Mouse (Mus musculus) hindbrain, embryonic 12.5 days (tissue): ENCODE data around the gene Vwa7. TPM values are rescaled to one million over a fixed set of nuclear protein-coding genes. Genes with fewer than 3 reads are reported as not detected.
"Not testable (repeated sequence)": the region's sequence is repeated elsewhere in the genome, so short reads cannot be mapped to it uniquely, and the experiment has no call there.

ENCODE experiments used
- ATAC-seq: fragments of 200-750 bp; cut with Nextera tagmentation; 2 replicates; pipeline ENCODE4 v1.8.0; 2017; ENCODE audit warnings: moderate TSS enrichment; ENCODE audit not compliant: low FRiP score
- H3K27ac ChIP-seq: fragments of 300-500 bp; sonication (generic); 2 replicates; pipeline ENCODE4 v1.5.1; 2016; ENCODE audit warnings: mild to moderate bottlenecking
- H3K27me3 ChIP-seq: fragments of 300-500 bp; sonication (generic); 2 replicates; pipeline ENCODE4 v1.6.1; 2016; ENCODE audit warnings: mild to moderate bottlenecking
- H3K36me3 ChIP-seq: fragments of 300-500 bp; sonication (generic); 2 replicates; pipeline ENCODE4 v1.6.1; 2016; ENCODE audit warnings: mild to moderate bottlenecking
- H3K4me1 ChIP-seq: fragments of 300-500 bp; sonication (generic); 2 replicates; pipeline ENCODE4 v1.6.1; 2016
- H3K4me2 ChIP-seq: fragments of 300-500 bp; sonication (generic); replicated peaks from 2 replicates; pipeline ENCODE4 v1.6.1; 2016; ENCODE audit warnings: mild to moderate bottlenecking
- H3K4me3 ChIP-seq: fragments of 300-500 bp; sonication (generic); 2 replicates; pipeline ENCODE4 v1.5.1; 2016; ENCODE audit warnings: mild to moderate bottlenecking
- H3K9ac ChIP-seq: fragments of 300-500 bp; sonication (generic); 2 replicates; pipeline ENCODE4 v1.6.1; 2016; ENCODE audit warnings: mild to moderate bottlenecking, moderate library complexity
- H3K9me3 ChIP-seq: fragments of 300-500 bp; sonication (generic); replicated peaks from 2 replicates; pipeline ENCODE4 v1.6.1; 2016; ENCODE audit warnings: mild to moderate bottlenecking
- WGBS: fragments of 180-500 bp; shearing (Covaris S2); methylation state at CpG from one replicate; pipeline ENCODE4 v1.1.7; 2016; 5-methylcytosine and 5-hydroxymethylcytosine counted together
- polyA plus RNA-seq: library from polyadenylated mRNA; unstranded; fragments of >200 nt; fragmentation: Nextera tagmentation; extraction: Ambion mirVana; gene quantifications from 2 replicates; pipeline ENCODE4 v1.2.1, GENCODE M21; 2016

Vwa7 gene
- polyA plus RNA-seq, 1 experiment from 2014 or later, result 0.12 TPM

- no peak overlapping the region for H3K4me3 ChIP-seq
- no peak for ATAC-seq
- no peak overlapping the region for H3K4me2 ChIP-seq
- H3K27me3 ChIP-seq, result no peaks in the 10 kb centered on the region
- H3K36me3 ChIP-seq, result peaks cover 27% of the 10 kb centered on the region
- H3K9me3 ChIP-seq, result no peaks in the 10 kb centered on the region
- no peak overlapping the region for H3K27ac ChIP-seq
- peaks cover 15% of the 10 kb centered on the region for H3K4me1 ChIP-seq
- WGBS, result 79% methylated on average over 2 of the region's 2 CpGs
- no peak overlapping the region for H3K9ac ChIP-seq
Measured at GRCm38 (mm10) chr17:34984218-34984617, 32.2 kb upstream of the Vwa7 start.

- Histone ChIP-seq H3K4me1 (peaks cover 18% of the 10 kb centered on the region), H3K36me3 (peaks cover 17% of the 10 kb centered on the region; the same call in 1 of the 2 replicates), H3K4me3 (no peak overlapping the region), H3K9me3 (no peaks in the 10 kb centered on the region), H3K27me3 (no peaks in the 10 kb centered on the region), H3K27ac (no peak overlapping the region), H3K4me2 (no peak overlapping the region), H3K9ac (no peak overlapping the region)
- no peak for ATAC-seq
Measured at GRCm38 (mm10) chr17:34994751-34995150, 21.6 kb upstream of the Vwa7 start.

GRCm38 (mm10) chr17:34995192-34995591 is 21.2 kb upstream of the Vwa7 start:
- not testable (repeated sequence) for H3K4me2 ChIP-seq, H3K27me3 ChIP-seq, H3K27ac ChIP-seq, H3K9ac ChIP-seq, ATAC-seq, H3K4me3 ChIP-seq, H3K9me3 ChIP-seq
- WGBS, result 95% methylated on average over 4 of the region's 4 CpGs
- H3K36me3 ChIP-seq, result peaks cover 17% of the 10 kb centered on the region; the same call in 1 of the 2 replicates
- peaks cover 22% of the 10 kb centered on the region for H3K4me1 ChIP-seq

GRCm38 (mm10) chr17:34995927-34996326 is 20.5 kb upstream of the Vwa7 start:
- not testable (repeated sequence) for H3K9ac ChIP-seq, H3K4me3 ChIP-seq, H3K27ac ChIP-seq, H3K27me3 ChIP-seq, ATAC-seq, H3K4me2 ChIP-seq, H3K9me3 ChIP-seq
- Histone ChIP-seq H3K36me3 (peaks cover 15% of the 10 kb centered on the region; the same call in 1 of the 2 replicates), H3K4me1 (peaks cover 23% of the 10 kb centered on the region)
- WGBS, result 95% methylated on average over 4 of the region's 4 CpGs

- peaks cover 25% of the 10 kb centered on the region for H3K4me1 ChIP-seq
- H3K4me2 ChIP-seq, result no peak overlapping the region; the same call in 1 of the 2 replicates
- no peaks in the 10 kb centered on the region for H3K27me3 ChIP-seq
- 93% methylated on average over 13 of the region's 14 CpGs for WGBS
- H3K9ac ChIP-seq, result no peak overlapping the region
- H3K27ac ChIP-seq, result no peak overlapping the region; the same call in 1 of the 2 replicates
- ATAC-seq, result no peak
- H3K9me3 ChIP-seq, result no peaks in the 10 kb centered on the region
- 0 out of 2 replicates have a peak, but pooled peaks cover 10% of the 10 kb centered on the region for H3K36me3 ChIP-seq
- H3K4me3 ChIP-seq, result no peak overlapping the region
Measured at GRCm38 (mm10) chr17:34996411-34997141, 19.8 kb upstream of the Vwa7 start.

- 0 out of 2 replicates have a peak, but pooled peaks cover 10% of the 10 kb centered on the region for H3K36me3 ChIP-seq
- no peak for ATAC-seq
- no peak overlapping the region for H3K27ac ChIP-seq
- WGBS, result 86% methylated on average over 5 of the region's 5 CpGs
- H3K9me3 ChIP-seq, result no peaks in the 10 kb centered on the region
- H3K27me3 ChIP-seq, result no peaks in the 10 kb centered on the region
- H3K4me3 ChIP-seq, result no peak overlapping the region
- H3K9ac ChIP-seq, result no peak overlapping the region
- H3K4me2 ChIP-seq, result no peak overlapping the region
- peaks cover 30% of the 10 kb centered on the region for H3K4me1 ChIP-seq
Measured at GRCm38 (mm10) chr17:34997142-34997483, 19.3 kb upstream of the Vwa7 start.

- WGBS, result 93% methylated on average over 15 of the region's 15 CpGs
- Histone ChIP-seq H3K4me2 (peak overlapping the region; percentile 100; the same call in 1 of the 2 replicates), H3K27me3 (no peaks in the 10 kb centered on the region), H3K4me1 (peaks cover 43% of the 10 kb centered on the region), H3K4me3 (0 out of 2 replicates have a peak overlapping the region, but pooled peaks have one; percentile 27), H3K27ac (no peak overlapping the region), H3K9ac (no peak overlapping the region), H3K9me3 (no peaks in the 10 kb centered on the region), H3K36me3 (0 out of 2 replicates have a peak, but pooled peaks cover 10% of the 10 kb centered on the region)
- no peak for ATAC-seq
Measured at GRCm38 (mm10) chr17:34998526-34999430, 17.6 kb upstream of the Vwa7 start.

- H3K9me3 ChIP-seq, H3K27me3 ChIP-seq, ATAC-seq: not testable (repeated sequence)
- H3K36me3 ChIP-seq, result peaks cover 22% of the 10 kb centered on the region
- H3K4me1 ChIP-seq, result peaks cover 43% of the 10 kb centered on the region
- 26% methylated on average over 30 of the region's 32 CpGs for WGBS
- H3K4me3 ChIP-seq, result peak overlapping the region; percentile 89
- peak overlapping the region; percentile 96 for H3K9ac ChIP-seq
- peak overlapping the region; percentile 92 for H3K27ac ChIP-seq
- H3K4me2 ChIP-seq, result peak overlapping the region; percentile 100
Measured at GRCm38 (mm10) chr17:34999871-35000716, 16.3 kb upstream of the Vwa7 start.

- peaks cover 30% of the 10 kb centered on the region for H3K36me3 ChIP-seq
- H3K27ac ChIP-seq, result peak within 1 kb of the TSS; percentile 92
Measured at GRCm38 (mm10) chr17:35000717-35001451, 15.5 kb upstream of the Vwa7 start, which contains the start of gene Vars. Gene Vars (plus strand): TSS chr17:35000987.

GRCm38 (mm10) chr17:35001452-35002152 is 14.8 kb upstream of the Vwa7 start:
- H3K36me3 ChIP-seq, result peaks cover 34% of the 10 kb centered on the region
- H3K27ac ChIP-seq, result peak overlapping the region; percentile 92
- peak; percentile 9; the same call in 1 of the 2 replicates for ATAC-seq
- peak overlapping the region; percentile 89 for H3K4me3 ChIP-seq
- H3K9me3 ChIP-seq, result no peaks in the 10 kb centered on the region
- WGBS, result 1% methylated on average over 35 of the region's 35 CpGs
- peak overlapping the region; percentile 96 for H3K9ac ChIP-seq
- peaks cover 43% of the 10 kb centered on the region for H3K4me1 ChIP-seq
- H3K4me2 ChIP-seq, result peak overlapping the region; percentile 100
- H3K27me3 ChIP-seq, result no peaks in the 10 kb centered on the region

More at GRCm38 (mm10) chr17:35000717-35001451, 15.5 kb upstream of the Vwa7 start, which contains the start of gene Vars:
- WGBS, result under 1% methylated on average over 76 of the region's 83 CpGs
- H3K9me3 ChIP-seq, result no peaks in the 10 kb centered on the region
- H3K4me3 ChIP-seq, result peak within 1 kb of the TSS; percentile 89
- no peaks in the 10 kb centered on the region for H3K27me3 ChIP-seq
- peak; percentile 89 for ATAC-seq
- H3K4me2 ChIP-seq, result peak within 1 kb of the TSS; percentile 100
- H3K9ac ChIP-seq, result peak within 1 kb of the TSS; percentile 96
- H3K4me1 ChIP-seq, result peaks cover 43% of the 10 kb centered on the region
